Mouse (Mus musculus): ENCODE data around the gene Gm11060. TPM values are rescaled to one million over a fixed set of nuclear protein-coding genes. Genes with fewer than 3 reads are reported as not detected.

Gm11060 gene
- polyA plus RNA-seq, 2 experiments: not detected

DNA sequence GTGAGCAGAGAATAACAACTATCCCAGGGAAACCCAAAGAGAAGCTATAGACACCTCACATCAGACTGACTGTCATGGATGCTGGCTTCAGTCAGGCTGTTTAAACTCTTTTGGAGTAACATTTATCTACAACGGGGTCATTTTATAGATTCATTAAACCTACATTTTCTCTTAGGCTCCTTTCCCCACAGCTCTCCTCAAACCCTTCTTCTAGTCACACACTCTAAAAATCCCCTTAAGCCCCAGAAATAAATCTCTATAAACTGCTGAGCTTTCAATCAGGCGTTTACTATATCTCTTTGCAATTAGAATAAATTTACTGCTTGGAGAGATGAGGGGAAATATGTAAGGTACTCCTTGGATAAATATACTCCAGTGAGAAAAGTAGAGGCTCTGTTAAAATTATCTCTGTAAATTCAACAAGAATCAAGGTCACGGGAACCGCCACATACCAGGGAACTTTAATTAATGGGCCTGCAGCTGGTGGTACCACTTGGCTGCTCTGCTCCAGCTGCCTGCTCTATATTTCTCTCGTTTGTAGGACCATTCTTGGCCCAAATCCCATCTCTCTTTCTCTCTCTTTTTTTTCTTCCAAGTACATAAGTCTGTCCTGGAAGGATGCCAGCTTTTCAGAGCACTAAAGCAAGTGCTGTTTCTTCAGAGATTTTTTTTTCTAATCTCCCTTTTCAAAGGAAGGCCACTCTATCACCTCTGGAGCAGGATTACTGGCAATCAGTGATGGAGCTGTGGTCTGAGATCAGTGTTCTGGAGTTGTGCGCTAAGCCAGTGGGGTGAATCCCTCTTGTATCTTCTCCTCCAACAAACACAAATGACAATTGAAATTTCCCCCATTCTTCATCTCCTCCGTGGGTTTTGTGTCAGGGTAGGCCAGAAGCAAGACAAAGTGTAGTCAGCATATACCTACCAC, 2.0 kb upstream of the Gm11060 start:
- 54% methylated on average over 7 of the region's 7 CpGs for WGBS (ENCODE audit: insufficient replicate concordance)
- Histone ChIP-seq H3K36me3 (replicated peaks; ENCODE audit: control insufficient read depth, insufficient read depth, low read depth) (no peaks in the 10 kb centered on the region), H3K27ac (no peak overlapping the region), H3K27me3 (ENCODE audit: control insufficient read depth, insufficient read depth, low read length) (no peaks in the 10 kb centered on the region), H3K9ac (replicated peaks) (no peak overlapping the region), H3K9me3 (ENCODE audit: control insufficient read depth, low read length) (no peaks in the 10 kb centered on the region), H3K4me1 (replicated peaks; ENCODE audit: control insufficient read depth in 2 of 2, insufficient read depth in 2 of 2, low read length in 1 of 2) (no peaks in the 10 kb centered on the region), H3K4me3 (ENCODE audit: insufficient read depth in 1 of 2, low read depth in 2 of 2, low read length in 2 of 2) (no peak overlapping the region), H3K4me2 (ENCODE audit: low read depth) (no peak overlapping the region)
- TF ChIP-seq EP300 (IDR thresholded peaks at IDR 0.05; ENCODE audit: low read depth) (no peak), CTCF (IDR thresholded peaks at IDR 0.05; ENCODE audit: low read depth) (no peak)
- ATAC-seq (ENCODE audit: insufficient read depth) (no peak), DNase-seq (ENCODE audit: low read depth in 3 of 3, low spot score in 3 of 3) (no peak)

DNA sequence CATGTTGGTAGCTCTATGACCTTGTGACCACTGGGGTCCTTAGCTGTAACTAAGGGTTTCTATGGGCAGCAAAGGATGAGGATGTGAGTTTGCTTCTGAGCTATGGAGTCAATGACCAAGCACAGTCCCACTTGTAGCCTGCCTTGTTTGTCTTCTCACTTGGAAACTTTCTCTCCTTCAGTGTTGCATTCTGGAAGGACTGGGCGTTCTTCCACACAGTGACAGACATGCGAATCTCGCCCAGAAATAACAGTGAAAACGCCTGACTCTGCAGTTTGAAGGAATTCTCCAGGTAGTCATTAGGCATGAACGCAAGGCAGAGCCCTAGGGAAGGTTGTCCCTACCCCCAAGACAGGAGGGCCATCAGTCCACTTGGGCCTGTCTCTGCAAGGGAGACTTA, 827 bp upstream of the Gm11060 start:
- H3K4me3 ChIP-seq (ENCODE audit: insufficient read depth in 1 of 2, low read depth in 2 of 2, low read length in 2 of 2): no peak overlapping the region
- TF ChIP-seq EP300 (IDR thresholded peaks at IDR 0.05; ENCODE audit: low read depth) (no peak), CTCF (IDR thresholded peaks at IDR 0.05; ENCODE audit: low read depth) (no peak)
- no peaks in the 10 kb centered on the region for H3K36me3 ChIP-seq (replicated peaks; ENCODE audit: control insufficient read depth, insufficient read depth, low read depth)
- H3K27ac ChIP-seq: no peak overlapping the region
- H3K4me1 ChIP-seq (replicated peaks; ENCODE audit: control insufficient read depth in 2 of 2, insufficient read depth in 2 of 2, low read length in 1 of 2): no peaks in the 10 kb centered on the region
- H3K27me3 ChIP-seq (ENCODE audit: control insufficient read depth, insufficient read depth, low read length): no peaks in the 10 kb centered on the region
- DNase-seq (ENCODE audit: low read depth in 3 of 3, low spot score in 3 of 3) (no peak), ATAC-seq (ENCODE audit: insufficient read depth) (no peak)
- no peaks in the 10 kb centered on the region for H3K9me3 ChIP-seq (ENCODE audit: control insufficient read depth, low read length)
- no peak overlapping the region for H3K4me2 ChIP-seq (ENCODE audit: low read depth)
- 61% methylated on average over 5 of the region's 5 CpGs for WGBS (ENCODE audit: insufficient replicate concordance)
- no peak overlapping the region for H3K9ac ChIP-seq (replicated peaks)

DNA sequence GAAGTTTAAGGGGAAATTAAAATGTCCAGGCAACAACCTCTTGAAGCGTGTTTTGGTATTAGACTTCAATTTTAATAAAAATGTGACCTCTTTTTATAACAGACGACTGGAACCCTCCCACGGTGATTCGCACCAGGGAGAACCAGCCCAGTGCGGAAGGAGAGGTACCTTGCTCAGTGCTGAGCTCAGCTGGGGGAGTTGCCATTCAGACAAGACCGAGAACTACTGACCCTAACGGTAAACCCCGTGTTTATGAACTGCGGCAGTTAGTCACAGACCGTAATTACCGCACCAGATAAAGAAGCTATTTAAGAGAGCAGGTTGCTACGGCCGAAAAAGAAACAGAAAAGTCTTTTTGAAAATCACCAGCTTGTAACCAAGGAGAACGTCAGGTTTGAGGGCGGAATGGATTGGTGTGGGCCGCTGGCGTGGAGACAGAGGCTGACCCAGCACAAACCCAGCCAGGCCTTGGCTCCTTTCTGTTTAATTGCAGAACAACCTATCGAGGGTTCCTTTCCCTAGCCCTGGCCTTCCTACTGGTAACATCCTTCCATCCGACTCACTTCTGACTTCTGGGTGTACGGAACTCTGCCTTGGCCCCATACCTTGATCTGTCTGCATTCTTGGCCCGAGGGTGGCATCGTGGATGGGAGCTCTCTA, 5.6 kb downstream of the Gm11060 start:
- 74% methylated on average over 22 of the region's 22 CpGs for WGBS (ENCODE audit: insufficient replicate concordance)

DNA sequence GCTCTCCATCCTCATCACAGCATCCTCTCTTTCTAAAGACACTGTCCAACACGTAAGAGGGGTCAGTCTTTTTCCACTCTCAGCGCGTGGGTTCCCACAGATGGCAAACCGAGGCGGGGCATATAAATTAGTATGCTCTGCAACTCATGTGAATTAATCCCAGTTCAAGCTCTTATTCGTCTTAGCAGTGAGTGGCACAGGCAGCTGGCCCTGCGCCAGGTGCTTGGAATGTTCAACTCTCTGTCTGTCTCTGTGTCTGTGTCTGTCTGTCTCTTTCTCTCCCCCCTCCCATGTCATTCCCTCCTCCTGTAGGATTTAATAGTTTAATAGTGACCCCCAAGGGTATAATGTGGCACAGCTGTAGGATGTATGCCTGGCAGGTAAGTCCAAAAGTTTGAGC, 7.6 kb downstream of the Gm11060 start:
- H3K9ac ChIP-seq (replicated peaks): no peak overlapping the region
- H3K4me3 ChIP-seq (ENCODE audit: insufficient read depth in 1 of 2, low read depth in 2 of 2, low read length in 2 of 2): no peak overlapping the region
- no peak overlapping the region for H3K27ac ChIP-seq
- H3K4me1 ChIP-seq (replicated peaks; ENCODE audit: control insufficient read depth in 2 of 2, insufficient read depth in 2 of 2, low read length in 1 of 2): no peaks in the 10 kb centered on the region
- no peaks in the 10 kb centered on the region for H3K27me3 ChIP-seq (ENCODE audit: control insufficient read depth, insufficient read depth, low read length)
- H3K9me3 ChIP-seq (ENCODE audit: control insufficient read depth, low read length): no peaks in the 10 kb centered on the region
- no peak overlapping the region for H3K4me2 ChIP-seq (ENCODE audit: low read depth)
- TF ChIP-seq EP300 (IDR thresholded peaks at IDR 0.05; ENCODE audit: low read depth): no peak
- no peak for TF ChIP-seq CTCF (IDR thresholded peaks at IDR 0.05; ENCODE audit: low read depth)
- ATAC-seq (ENCODE audit: insufficient read depth) (no peak), DNase-seq (ENCODE audit: low read depth in 3 of 3, low spot score in 3 of 3) (no peak)
- H3K36me3 ChIP-seq (replicated peaks; ENCODE audit: control insufficient read depth, insufficient read depth, low read depth): no peaks in the 10 kb centered on the region
- 64% methylated on average over 7 of the region's 7 CpGs for WGBS (ENCODE audit: insufficient replicate concordance)

More for the DNA sequence above, 5.6 kb downstream of the Gm11060 start:
- H3K36me3 ChIP-seq (replicated peaks; ENCODE audit: control insufficient read depth, insufficient read depth, low read depth): no peaks in the 10 kb centered on the region
- H3K27me3 ChIP-seq (ENCODE audit: control insufficient read depth, insufficient read depth, low read length): no peaks in the 10 kb centered on the region
- H3K9me3 ChIP-seq (ENCODE audit: control insufficient read depth, low read length): no peaks in the 10 kb centered on the region
- DNase-seq (ENCODE audit: low read depth in 3 of 3, low spot score in 3 of 3): no peak
- no peak overlapping the region for H3K9ac ChIP-seq (replicated peaks)
- H3K27ac ChIP-seq: no peak overlapping the region
- H3K4me2 ChIP-seq (ENCODE audit: low read depth): no peak overlapping the region
- TF ChIP-seq EP300 (IDR thresholded peaks at IDR 0.05; ENCODE audit: low read depth) (no peak), CTCF (IDR thresholded peaks at IDR 0.05; ENCODE audit: low read depth) (no peak)
- no peaks in the 10 kb centered on the region for H3K4me1 ChIP-seq (replicated peaks; ENCODE audit: control insufficient read depth in 2 of 2, insufficient read depth in 2 of 2, low read length in 1 of 2)
- ATAC-seq (ENCODE audit: insufficient read depth): no peak
- H3K4me3 ChIP-seq (ENCODE audit: insufficient read depth in 1 of 2, low read depth in 2 of 2, low read length in 2 of 2): no peak overlapping the region

DNA sequence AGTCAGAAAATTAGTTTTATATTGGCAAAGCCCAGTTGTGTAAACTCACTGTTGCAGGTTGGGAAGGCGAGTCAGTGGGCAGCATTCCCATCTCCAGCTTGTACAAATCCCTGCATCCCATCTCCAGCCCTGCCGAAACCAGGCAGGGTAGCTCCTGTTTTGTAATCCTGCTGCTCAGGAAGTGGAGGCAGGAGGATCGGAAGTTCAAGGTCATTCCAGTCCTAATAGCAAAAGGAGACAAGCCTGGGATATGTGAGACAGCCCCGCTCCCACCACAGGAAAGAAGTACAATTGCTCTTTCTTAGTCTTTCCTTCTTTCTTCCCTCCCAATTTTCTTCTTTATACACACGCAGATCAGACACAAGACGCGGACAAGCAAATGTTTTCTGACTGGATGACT, 8.7 kb downstream of the Gm11060 start:
- WGBS (ENCODE audit: insufficient replicate concordance): 50% methylated on average over 7 of the region's 7 CpGs

More for the DNA sequence above, 8.7 kb downstream of the Gm11060 start:
- no peak overlapping the region for H3K27ac ChIP-seq
- H3K27me3 ChIP-seq (ENCODE audit: control insufficient read depth, insufficient read depth, low read length): no peaks in the 10 kb centered on the region
- TF ChIP-seq EP300 (IDR thresholded peaks at IDR 0.05; ENCODE audit: low read depth) (no peak), CTCF (IDR thresholded peaks at IDR 0.05; ENCODE audit: low read depth) (no peak)
- no peak overlapping the region for H3K4me2 ChIP-seq (ENCODE audit: low read depth)
- no peaks in the 10 kb centered on the region for H3K4me1 ChIP-seq (replicated peaks; ENCODE audit: control insufficient read depth in 2 of 2, insufficient read depth in 2 of 2, low read length in 1 of 2)
- no peak overlapping the region for H3K9ac ChIP-seq (replicated peaks)
- DNase-seq (ENCODE audit: low read depth in 3 of 3, low spot score in 3 of 3): no peak
- H3K9me3 ChIP-seq (ENCODE audit: control insufficient read depth, low read length): no peaks in the 10 kb centered on the region
- H3K4me3 ChIP-seq (ENCODE audit: insufficient read depth in 1 of 2, low read depth in 2 of 2, low read length in 2 of 2): no peak overlapping the region
- ATAC-seq (ENCODE audit: insufficient read depth): no peak
- H3K36me3 ChIP-seq (replicated peaks; ENCODE audit: control insufficient read depth, insufficient read depth, low read depth): no peaks in the 10 kb centered on the region

Measured in liver, embryonic 14.5 days (tissue).